Mouse (Mus musculus) heart, embryonic 12.5 days (tissue): ENCODE measurements around the gene Tra2b. TPM values are rescaled to one million over a fixed set of nuclear protein-coding genes. Genes with fewer than 3 reads are reported as not detected.

Experiments
- ATAC-seq: fragments of 200-750 bp; cut with Nextera tagmentation; 2 replicates; pipeline ENCODE4 v1.8.0; 2017; ENCODE audit warnings: moderate TSS enrichment, moderate library complexity; ENCODE audit not compliant: insufficient number of reproducible peaks, low FRiP score
- H3K27ac ChIP-seq: fragments of 300-500 bp; sonication (generic); 2 replicates; pipeline ENCODE4 v1.5.1; 2016; ENCODE audit warnings: mild to moderate bottlenecking, moderate library complexity; ENCODE audit not compliant: poor library complexity, severe bottlenecking
- H3K27me3 ChIP-seq: fragments of 300-500 bp; sonication (generic); replicated peaks from 2 replicates; pipeline ENCODE4 v1.6.1; 2016; ENCODE audit warnings: mild to moderate bottlenecking, moderate library complexity
- H3K36me3 ChIP-seq: fragments of 300-500 bp; sonication (generic); 2 replicates; pipeline ENCODE4 v1.6.1; 2016; ENCODE audit warnings: mild to moderate bottlenecking, moderate library complexity
- H3K4me1 ChIP-seq: fragments of 300-500 bp; sonication (generic); replicated peaks from 2 replicates; pipeline ENCODE4 v1.6.1; 2016; ENCODE audit warnings: mild to moderate bottlenecking
- H3K4me2 ChIP-seq: fragments of 300-500 bp; sonication (generic); 2 replicates; pipeline ENCODE4 v1.6.1; 2016; ENCODE audit warnings: mild to moderate bottlenecking, moderate library complexity
- H3K4me3 ChIP-seq: fragments of 300-500 bp; sonication (generic); 2 replicates; pipeline ENCODE4 v1.5.1; 2016; ENCODE audit warnings: mild to moderate bottlenecking
- H3K9ac ChIP-seq: fragments of 300-500 bp; sonication (generic); 2 replicates; pipeline ENCODE4 v1.6.1; 2016; ENCODE audit warnings: mild to moderate bottlenecking, moderate library complexity
- H3K9me3 ChIP-seq: fragments of 300-500 bp; sonication (generic); replicated peaks from 2 replicates; pipeline ENCODE4 v1.6.1; 2016; ENCODE audit warnings: mild to moderate bottlenecking, moderate library complexity
- WGBS: fragments of 180-500 bp; shearing (Covaris S2); methylation state at CpG from one replicate; pipeline ENCODE4 v1.1.7; 2016; 5-methylcytosine and 5-hydroxymethylcytosine counted together
- polyA plus RNA-seq: library from polyadenylated mRNA; unstranded; fragments of >200 nt; fragmentation: Nextera tagmentation; extraction: Ambion mirVana; gene quantifications from 2 replicates; pipeline ENCODE4 v1.2.1, GENCODE M21; 2016

Gene Tra2b
- polyA plus RNA-seq, 1 experiment from 2014 or later = 236 TPM

GRCm38 (mm10) chr16:22200476-22200875, 65.3 kb downstream of the Tra2b start:
- no peak overlapping the region for H3K27ac ChIP-seq
- H3K4me3 ChIP-seq = no peak overlapping the region
- no peaks in the 10 kb centered on the region for H3K9me3 ChIP-seq
- H3K4me2 ChIP-seq = no peak overlapping the region
- H3K9ac ChIP-seq = no peak overlapping the region
- H3K36me3 ChIP-seq = no peaks in the 10 kb centered on the region
- no peaks in the 10 kb centered on the region for H3K4me1 ChIP-seq
- H3K27me3 ChIP-seq = no peaks in the 10 kb centered on the region
- 67% methylated on average over 1 of the region's 1 CpGs for WGBS
- no peak for ATAC-seq

Other genes starting within 250 kb of the Tra2b start
- 85.3 and 92.7 TPM in 2 replicates for gene Igf2bp2, start 102.7 kb downstream of the Tra2b start, polyA plus RNA-seq
- 23.8 and 29.6 TPM in 2 replicates for gene Etv5, start 173.7 kb upstream of the Tra2b start, polyA plus RNA-seq